Mouse (Mus musculus) neural tube, embryonic 12.5 days (tissue): Measurements from ENCODE around the gene Lamtor2. TPM values are rescaled to one million over a fixed set of nuclear protein-coding genes. Genes with fewer than 3 reads are reported as not detected.

Experiments
- ATAC-seq: fragments of 200-750 bp; cut with Nextera tagmentation; 2 replicates; pipeline ENCODE4 v1.8.0; 2017; ENCODE audit warnings: low read depth, mild to moderate bottlenecking, moderate TSS enrichment, moderate library complexity; ENCODE audit not compliant: low FRiP score
- H3K27ac ChIP-seq: fragments of 300-500 bp; sonication (generic); 2 replicates; pipeline ENCODE4 v1.5.1; 2016
- H3K27me3 ChIP-seq: fragments of 300-500 bp; sonication (generic); replicated peaks from 2 replicates; pipeline ENCODE4 v1.6.1; 2016; ENCODE audit warnings: mild to moderate bottlenecking
- H3K36me3 ChIP-seq: fragments of 300-500 bp; sonication (generic); 2 replicates; pipeline ENCODE4 v1.6.1; 2016; ENCODE audit warnings: mild to moderate bottlenecking
- H3K4me1 ChIP-seq: fragments of 300-500 bp; sonication (generic); 2 replicates; pipeline ENCODE4 v1.6.1; 2016
- H3K4me2 ChIP-seq: fragments of 300-500 bp; sonication (generic); replicated peaks from 2 replicates; pipeline ENCODE4 v1.6.1; 2016; ENCODE audit warnings: mild to moderate bottlenecking
- H3K4me3 ChIP-seq: fragments of 300-500 bp; sonication (generic); 2 replicates; pipeline ENCODE4 v1.5.1; 2016
- H3K9ac ChIP-seq: fragments of 300-500 bp; sonication (generic); 2 replicates; pipeline ENCODE4 v1.6.1; 2016; ENCODE audit warnings: mild to moderate bottlenecking
- H3K9me3 ChIP-seq: fragments of 300-500 bp; sonication (generic); 2 replicates; pipeline ENCODE4 v1.6.1; 2016; ENCODE audit warnings: mild to moderate bottlenecking
- WGBS: fragments of 180-500 bp; shearing (Covaris S2); methylation state at CpG from one replicate; pipeline ENCODE4 v1.1.7; 2016; 5-methylcytosine and 5-hydroxymethylcytosine counted together
- microRNA counts: library from miRNA; unstranded; fragments of <30 nt; microRNA quantifications from one replicate; lab custom pipeline; 2017
- microRNA-seq: library from miRNA; unstranded; fragments of <30 nt; microRNA quantifications from one replicate; pipeline ENCODE4, GENCODE M21; 2017
- polyA plus RNA-seq: library from polyadenylated mRNA; unstranded; fragments of >200 nt; fragmentation: Nextera tagmentation; extraction: Ambion mirVana; gene quantifications from 2 replicates; pipeline ENCODE4 v1.2.1, GENCODE M21; 2016

Lamtor2 gene
- polyA plus RNA-seq, 1 experiment from 2014 or later, result 145 TPM

DNA sequence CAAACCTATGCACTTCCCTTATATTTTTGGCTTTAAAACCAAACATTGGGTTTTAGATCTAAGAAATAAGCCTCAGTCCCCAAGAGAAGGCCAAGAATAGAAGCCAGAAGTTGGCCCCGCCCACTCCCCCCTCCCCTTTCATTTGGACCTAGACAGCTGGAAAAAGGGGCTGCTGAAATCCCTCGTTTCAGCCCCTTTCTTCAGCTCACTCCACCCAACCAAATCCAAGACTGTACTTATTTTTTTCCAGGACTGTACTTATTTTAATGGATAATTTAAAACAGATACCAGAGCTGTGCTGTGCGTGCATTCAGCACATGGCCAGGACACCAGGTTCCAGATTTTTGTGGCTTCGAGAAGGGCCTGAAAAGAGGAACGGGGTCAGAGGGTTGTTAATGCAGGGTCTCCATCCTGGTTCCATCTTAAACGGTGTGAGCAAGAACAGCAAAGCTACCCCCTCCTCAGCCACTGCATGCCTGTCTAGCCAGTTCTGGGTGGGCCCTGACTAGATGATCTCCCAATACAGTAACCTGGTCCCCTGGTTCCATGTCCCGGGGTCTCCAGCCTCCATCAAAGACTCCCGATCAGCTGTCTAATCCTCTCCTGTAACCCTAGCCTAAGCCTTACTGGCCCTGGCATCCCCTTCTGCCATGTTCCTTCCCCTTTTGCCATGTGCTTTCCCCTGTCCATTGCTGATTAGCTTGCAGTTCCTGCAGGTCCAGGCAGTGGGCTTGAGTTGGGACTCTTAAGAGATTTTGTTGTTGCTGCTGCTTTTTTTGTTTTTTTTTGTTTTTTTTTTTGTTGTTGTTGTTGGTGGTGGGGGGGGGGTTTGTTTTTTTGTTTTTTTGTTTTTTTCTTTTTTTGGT, 48.8 kb downstream of the Lamtor2 start:
- H3K9ac ChIP-seq, result no peak overlapping the region
- WGBS, result 52% methylated on average over 8 of the region's 8 CpGs
- no peaks in the 10 kb centered on the region for H3K36me3 ChIP-seq
- H3K27ac ChIP-seq, result no peak overlapping the region
- peaks cover 32% of the 10 kb centered on the region for H3K27me3 ChIP-seq
- H3K4me1 ChIP-seq, result peaks cover 15% of the 10 kb centered on the region
- no peak overlapping the region for H3K4me3 ChIP-seq
- no peak overlapping the region for H3K4me2 ChIP-seq
- ATAC-seq, result no peak
- H3K9me3 ChIP-seq, result no peaks in the 10 kb centered on the region

- Histone ChIP-seq H3K36me3 (no peaks in the 10 kb centered on the region), H3K27me3 (peaks cover 32% of the 10 kb centered on the region), H3K4me1 (peaks cover 14% of the 10 kb centered on the region), H3K4me2 (peak overlapping the region; percentile 94), H3K27ac (no peak overlapping the region), H3K9ac (no peak overlapping the region), H3K9me3 (no peaks in the 10 kb centered on the region), H3K4me3 (peak overlapping the region; percentile 54; the same call in 1 of the 2 replicates)
- ATAC-seq, result 0 out of 2 replicates have a peak, but pooled peaks have one; percentile 14
- WGBS, result 18% methylated on average over 4 of the region's 4 CpGs
Observed at GRCm38 (mm10) chr3:88503505-88503863, 49.4 kb downstream of the Lamtor2 start.

- Histone ChIP-seq H3K9me3 (no peaks in the 10 kb centered on the region), H3K4me1 (peaks cover 14% of the 10 kb centered on the region), H3K9ac (peak overlapping the region; percentile 71), H3K4me3 (peak overlapping the region; percentile 54), H3K4me2 (peak overlapping the region; percentile 94), H3K27me3 (peaks cover 32% of the 10 kb centered on the region), H3K27ac (no peak overlapping the region), H3K36me3 (no peaks in the 10 kb centered on the region)
- ATAC-seq, result peak; percentile 73
- WGBS, result 1% methylated on average over 55 of the region's 55 CpGs
Observed at GRCm38 (mm10) chr3:88502641-88503504, 50.0 kb downstream of the Lamtor2 start.

DNA sequence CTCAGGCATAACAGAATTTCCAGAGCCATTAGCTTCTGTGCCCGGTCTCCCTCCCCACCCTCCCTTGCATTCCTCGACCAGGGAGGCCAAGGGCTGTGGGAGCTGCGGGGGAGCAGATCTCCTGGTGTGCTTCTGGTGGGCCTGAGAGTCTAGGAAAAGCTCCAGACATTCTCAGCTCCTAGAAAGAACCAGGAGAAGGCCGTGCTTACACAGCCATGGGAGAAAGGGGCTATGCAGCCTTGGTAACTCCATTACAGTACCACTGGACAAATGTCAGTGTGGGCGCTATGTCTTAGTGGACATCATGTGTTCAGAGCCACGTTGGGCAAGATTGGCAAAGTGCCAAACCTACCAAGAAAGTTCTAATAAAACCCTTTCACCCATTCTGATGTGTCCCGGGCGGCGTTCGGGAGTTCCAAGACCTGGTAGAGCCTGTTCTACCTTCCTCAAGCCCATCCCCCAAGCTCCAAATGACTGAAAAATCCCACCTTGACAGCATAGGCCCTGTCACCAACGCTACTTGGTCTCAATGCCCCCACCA, 50.8 kb downstream of the Lamtor2 start:
- Histone ChIP-seq H3K9ac (peak overlapping the region; percentile 71), H3K27me3 (peaks cover 32% of the 10 kb centered on the region), H3K9me3 (no peaks in the 10 kb centered on the region), H3K27ac (no peak overlapping the region), H3K4me1 (peaks cover 14% of the 10 kb centered on the region), H3K4me3 (peak overlapping the region; percentile 54), H3K4me2 (peak overlapping the region; percentile 94), H3K36me3 (no peaks in the 10 kb centered on the region)
- ATAC-seq, result 0 out of 2 replicates have a peak, but pooled peaks have one; percentile 22
- WGBS, result 18% methylated on average over 11 of the region's 11 CpGs

DNA sequence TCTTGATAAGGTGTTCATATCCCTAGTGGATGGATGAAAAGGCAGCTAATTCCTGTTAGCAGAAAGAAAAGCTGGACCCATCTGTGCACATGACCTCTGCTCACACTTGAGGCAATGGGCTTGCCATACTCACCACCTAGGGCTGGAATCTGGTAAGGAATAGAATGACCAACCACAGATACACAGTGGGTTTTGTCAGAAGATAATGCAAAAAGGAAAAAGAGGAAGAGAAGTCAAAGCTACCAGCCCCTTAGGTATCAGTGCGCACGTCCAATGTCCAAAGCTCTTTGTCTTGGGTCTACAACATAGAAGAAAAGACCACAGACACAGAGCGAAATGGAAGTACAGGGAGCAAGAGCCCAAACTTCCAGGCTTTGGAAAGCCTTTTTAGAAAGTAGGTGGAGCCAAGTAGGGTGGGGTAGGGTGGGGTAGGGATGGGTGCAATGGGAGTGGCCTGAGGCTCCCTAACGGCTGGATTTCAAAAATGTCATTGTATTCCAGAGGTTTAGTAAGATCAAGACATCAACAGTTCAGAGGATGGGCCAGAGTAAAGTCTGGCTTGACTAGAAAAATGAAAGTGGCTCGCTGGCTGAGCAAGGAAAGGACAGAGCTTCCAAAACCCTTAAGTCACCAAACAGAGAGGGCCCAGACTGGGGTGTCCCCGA, 51.4 kb downstream of the Lamtor2 start:
- ATAC-seq, result no peak
- 52% methylated on average over 6 of the region's 6 CpGs for WGBS
- peak overlapping the region; percentile 13 for H3K4me3 ChIP-seq
- H3K27ac ChIP-seq, result no peak overlapping the region
- H3K4me1 ChIP-seq, result peaks cover 14% of the 10 kb centered on the region
- H3K9me3 ChIP-seq, result no peaks in the 10 kb centered on the region
- peaks cover 32% of the 10 kb centered on the region for H3K27me3 ChIP-seq
- no peak overlapping the region for H3K9ac ChIP-seq
- no peaks in the 10 kb centered on the region for H3K36me3 ChIP-seq
- H3K4me2 ChIP-seq, result peak overlapping the region; percentile 94

DNA sequence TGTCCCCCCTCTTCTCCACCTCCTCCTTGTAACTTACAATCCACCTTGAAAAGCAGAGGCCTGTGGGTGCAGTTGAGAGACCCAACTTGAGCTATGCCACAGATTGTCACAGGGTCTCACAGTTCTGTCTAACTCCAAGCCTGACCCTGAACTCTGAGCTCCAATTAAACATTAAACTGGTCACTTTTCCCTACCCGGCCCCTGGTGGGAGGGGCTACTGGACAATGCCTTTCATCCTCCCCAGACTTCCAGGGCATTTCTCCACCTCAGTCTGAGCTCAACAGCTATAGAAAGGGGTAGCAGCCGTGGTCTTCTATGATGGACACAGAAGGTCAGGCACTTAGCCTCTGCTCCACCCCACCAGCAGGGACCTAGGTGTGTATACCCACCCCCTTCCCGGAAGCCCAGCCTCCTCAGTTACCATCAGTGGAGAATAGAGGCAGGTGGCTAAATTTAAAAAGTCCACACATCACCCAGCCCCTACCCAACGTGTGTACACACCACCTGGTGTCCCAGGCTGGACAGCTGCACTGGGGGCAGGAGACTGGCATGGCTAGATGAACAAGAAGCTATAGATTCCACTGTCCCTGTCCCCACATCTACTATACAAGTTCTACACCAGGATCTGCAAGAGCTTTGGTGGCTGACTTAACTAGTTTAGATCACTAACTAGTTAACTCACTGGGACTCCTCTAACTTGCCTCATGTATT, 52.1 kb downstream of the Lamtor2 start:
- H3K27ac ChIP-seq, result no peak overlapping the region
- 39% methylated on average over 4 of the region's 4 CpGs for WGBS
- no peak overlapping the region for H3K4me3 ChIP-seq
- no peak for ATAC-seq
- H3K4me2 ChIP-seq, result peak overlapping the region; percentile 94; the same call in 1 of the 2 replicates
- H3K36me3 ChIP-seq, result no peaks in the 10 kb centered on the region
- peaks cover 14% of the 10 kb centered on the region for H3K4me1 ChIP-seq
- peaks cover 32% of the 10 kb centered on the region for H3K27me3 ChIP-seq
- H3K9me3 ChIP-seq, result no peaks in the 10 kb centered on the region
- H3K9ac ChIP-seq, result no peak overlapping the region

DNA sequence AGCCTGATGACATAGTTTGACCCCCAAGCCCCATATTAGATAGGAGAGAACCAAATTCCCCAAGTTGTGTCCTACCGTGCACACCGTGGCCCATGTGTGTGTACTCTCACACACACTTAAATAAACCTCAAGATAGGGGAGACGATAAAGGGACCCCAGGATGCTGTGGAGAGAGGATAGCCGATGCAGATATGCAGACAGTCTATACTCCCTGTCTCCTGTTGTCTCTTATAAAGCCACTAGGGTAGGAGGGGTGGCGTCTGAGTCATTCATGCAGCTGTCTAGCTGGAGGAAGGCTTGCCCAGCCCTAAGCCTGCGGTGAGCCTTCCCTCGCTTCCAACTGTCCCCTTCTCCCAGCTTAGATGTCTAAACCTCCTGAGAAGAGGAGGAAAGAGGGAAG, 52.8 kb downstream of the Lamtor2 start:
- 81% methylated on average over 7 of the region's 7 CpGs for WGBS
- Histone ChIP-seq H3K36me3 (no peaks in the 10 kb centered on the region), H3K4me2 (no peak overlapping the region), H3K9ac (no peak overlapping the region), H3K9me3 (no peaks in the 10 kb centered on the region), H3K27me3 (peaks cover 28% of the 10 kb centered on the region), H3K27ac (no peak overlapping the region), H3K4me1 (peaks cover 14% of the 10 kb centered on the region), H3K4me3 (no peak overlapping the region)
- ATAC-seq, result no peak

MicroRNAs encoded within 50 kb of the gene (microRNA counts, 519-probe panel; counts per million panel counts)
- microRNA mmu-miR-1905 (lab: Ali Mortazavi, UCI), result 342 counts per million, percentile 67 among the panel's probes with 10 or more counts

Small RNA genes lying within 50 kb of the gene (microRNA-seq; reads per million reads assigned to microRNA genes)
- gene Mir1905, result not detected

Other genes starting within 250 kb of the Lamtor2 start
- 116 and 131 TPM in 2 replicates for gene Glmp, start 228.1 kb downstream of the Lamtor2 start, polyA plus RNA-seq
- 1.6 and 2.0 TPM in 2 replicates for gene Tmem79, start 216.9 kb downstream of the Lamtor2 start, polyA plus RNA-seq
- gene Smg5, start 216.8 kb downstream of the Lamtor2 start, polyA plus RNA-seq, result 78.4 and 80.5 TPM in 2 replicates
- gene Paqr6, start 188.5 kb downstream of the Lamtor2 start, polyA plus RNA-seq, result 2.0 and 2.3 TPM in 2 replicates
- not detected in 2 replicates for gene Bglap3, start 180.3 kb downstream of the Lamtor2 start, polyA plus RNA-seq
- gene Bglap2, start 174.4 kb downstream of the Lamtor2 start, polyA plus RNA-seq, result not detected in 2 replicates
- not detected in 2 replicates for gene Bglap, start 168.6 kb downstream of the Lamtor2 start, polyA plus RNA-seq
- gene Pmf1, start 142.7 kb downstream of the Lamtor2 start, polyA plus RNA-seq, result 75.9 and 79.7 TPM in 2 replicates
- gene Slc25a44, start 127.9 kb downstream of the Lamtor2 start, polyA plus RNA-seq, result 24.1 and 28.0 TPM in 2 replicates
- 13.6 and 15.3 TPM in 2 replicates for gene Sema4a, start 91.9 kb downstream of the Lamtor2 start, polyA plus RNA-seq
- 27.6 and 27.9 TPM in 2 replicates for gene Lmna, start 43.1 kb downstream of the Lamtor2 start, polyA plus RNA-seq
- gene Mex3a, start 20.7 kb downstream of the Lamtor2 start, polyA plus RNA-seq, result 41.9 and 43.3 TPM in 2 replicates
- 0.29 and 0.57 TPM in 2 replicates for gene Rab25, start 4.8 kb downstream of the Lamtor2 start, polyA plus RNA-seq
- 60.0 and 61.6 TPM in 2 replicates for gene Ubqln4, start 684 bp upstream of the Lamtor2 start, polyA plus RNA-seq
- gene Ssr2, start 22.8 kb upstream of the Lamtor2 start, polyA plus RNA-seq, result 149 and 157 TPM in 2 replicates
- gene Arhgef2, start 52.9 kb upstream of the Lamtor2 start, polyA plus RNA-seq, result 186 TPM in 2 replicates
- not detected in 2 replicates for gene Rxfp4, start 100.1 kb upstream of the Lamtor2 start, polyA plus RNA-seq
- 120 and 124 TPM in 2 replicates for gene Khdc4, start 132.7 kb upstream of the Lamtor2 start, polyA plus RNA-seq
- gene Rit1, start 163.8 kb upstream of the Lamtor2 start, polyA plus RNA-seq, result 44.6 and 49.1 TPM in 2 replicates
- gene Syt11, start 222.1 kb upstream of the Lamtor2 start, polyA plus RNA-seq, result 199 and 209 TPM in 2 replicates